Mouse (Mus musculus): ENCODE data around the gene Cdc42bpg. TPM values are rescaled to one million over a fixed set of nuclear protein-coding genes. Genes with fewer than 3 reads are reported as not detected.

The Cdc42bpg gene
- total and polyA plus RNA-seq, 3 experiments, result 2.6 to 4.5 TPM; not detected in 1

- H3K27ac ChIP-seq (ENCODE audit: control insufficient read depth, low read depth, low read length), result peak overlapping the region; percentile 51
- no peak for TF ChIP-seq ETS1 (IDR thresholded peaks at IDR 0.05; ENCODE audit: low read depth, low read length)
- no peak for TF ChIP-seq ZC3H11A (IDR thresholded peaks at IDR 0.05; ENCODE audit: low read depth, low read length)
- no peak for TF ChIP-seq CHD2 (IDR thresholded peaks at IDR 0.05; ENCODE audit: low read length)
- TF ChIP-seq JUND (IDR thresholded peaks at IDR 0.05; ENCODE audit: low read depth, low read length), result no peak
- no peak for TF ChIP-seq ZKSCAN1 (IDR thresholded peaks at IDR 0.05; ENCODE audit: low read depth, low read length)
- no peak for TF ChIP-seq TAL1 (IDR thresholded peaks at IDR 0.05; ENCODE audit: low read length)
- 0 out of 4 replicates have a peak, but pooled peaks of 1 of the 2 experiments have one; percentile 3 for TF ChIP-seq EP300 (IDR thresholded peaks at IDR 0.05; ENCODE audit: low read depth in 1 of 2, low read length in 2 of 2)
- no peak for TF ChIP-seq SMC3 (IDR thresholded peaks at IDR 0.05; ENCODE audit: low read depth, low read length)
- TF ChIP-seq RCOR1 (IDR thresholded peaks at IDR 0.05; ENCODE audit: low read depth, low read length), result no peak
- TF ChIP-seq MXI1 (IDR thresholded peaks at IDR 0.05; ENCODE audit: low read depth, low read length), result 0 out of 2 replicates have a peak, but pooled peaks have one; percentile 2
- no peak for TF ChIP-seq BHLHE40 (IDR thresholded peaks at IDR 0.05; ENCODE audit: borderline replicate concordance, low read depth, low read length)
- TF ChIP-seq SIN3A (IDR thresholded peaks at IDR 0.05; ENCODE audit: low read length), result 0 out of 2 replicates have a peak, but pooled peaks have one; percentile 40
- TF ChIP-seq MAX (IDR thresholded peaks at IDR 0.05; ENCODE audit: low read length), result no peak
- H3K4me3 ChIP-seq (ENCODE audit: control insufficient read depth in 1 of 2, insufficient read depth in 1 of 2, low read depth in 2 of 2, low read length in 2 of 2), result no peak overlapping the region
- H3K4me1 ChIP-seq (ENCODE audit: control insufficient read depth in 1 of 2, insufficient read depth in 2 of 2, low read length in 2 of 2), result peaks cover 25 to 48% of the 10 kb centered on the region in 2 experiments
- H3K27me3 ChIP-seq (ENCODE audit: control insufficient read depth in 1 of 2, insufficient read depth in 2 of 2, low read length in 2 of 2), result no peaks in the 10 kb centered on the region
- peaks cover 0 to 44% of the 10 kb centered on the region in 2 experiments; a peak in 3 of 4 replicates for H3K36me3 ChIP-seq (ENCODE audit: control insufficient read depth in 1 of 2, insufficient read depth in 2 of 2, low read length in 2 of 2)
- peak overlapping the region; percentile 37 for H3K9ac ChIP-seq (ENCODE audit: control insufficient read depth, low read depth, low read length, poor library complexity, severe bottlenecking)
- DNase-seq (ENCODE audit: low read depth, low spot score), result peak; percentile 56
- no peaks in the 10 kb centered on the region; the same call in 1 of the 2 replicates for H3K79me2 ChIP-seq (ENCODE audit: control insufficient read depth, insufficient read depth, low read length, poor library complexity)
- no peaks in the 10 kb centered on the region for H3K9me3 ChIP-seq (replicated peaks; ENCODE audit: insufficient read depth, low read length)
Measured at GRCm38 (mm10) chr19:6302522-6302921, 3.7 kb upstream of the Cdc42bpg start.

- no peak for DNase-seq (ENCODE audit: low read depth, low spot score)
- Histone ChIP-seq H3K27ac (ENCODE audit: control insufficient read depth, low read depth, low read length) (no peak overlapping the region), H3K9me3 (replicated peaks; ENCODE audit: insufficient read depth, low read length) (no peaks in the 10 kb centered on the region), H3K79me2 (ENCODE audit: control insufficient read depth, insufficient read depth, low read length, poor library complexity) (no peaks in the 10 kb centered on the region; the same call in 1 of the 2 replicates), H3K36me3 (ENCODE audit: control insufficient read depth in 1 of 2, insufficient read depth in 2 of 2, low read length in 2 of 2) (peaks cover 0 to 36% of the 10 kb centered on the region in 2 experiments; a peak in 2 of 4 replicates), H3K4me1 (ENCODE audit: control insufficient read depth in 1 of 2, insufficient read depth in 2 of 2, low read length in 2 of 2) (peaks cover 19 to 39% of the 10 kb centered on the region in 2 experiments), H3K9ac (ENCODE audit: control insufficient read depth, low read depth, low read length, poor library complexity, severe bottlenecking) (no peak overlapping the region), H3K4me3 (ENCODE audit: control insufficient read depth in 1 of 2, insufficient read depth in 1 of 2, low read depth in 2 of 2, low read length in 2 of 2) (no peak overlapping the region), H3K27me3 (ENCODE audit: control insufficient read depth in 1 of 2, insufficient read depth in 2 of 2, low read length in 2 of 2) (no peaks in the 10 kb centered on the region)
- TF ChIP-seq MAFK (IDR thresholded peaks at IDR 0.05; ENCODE audit: borderline replicate concordance, low read depth, low read length) (no peak), E2F4 (IDR thresholded peaks at IDR 0.05; ENCODE audit: borderline replicate concordance, low read depth, low read length) (no peak), MAZ (IDR thresholded peaks at IDR 0.05; ENCODE audit: low read depth, low read length) (no peak), MXI1 (IDR thresholded peaks at IDR 0.05; ENCODE audit: low read depth, low read length) (no peak), USF2 (IDR thresholded peaks at IDR 0.05; ENCODE audit: borderline replicate concordance in 1 of 2, insufficient read depth in 1 of 2, low read depth in 1 of 2, low read length in 2 of 2) (no peak), ZKSCAN1 (IDR thresholded peaks at IDR 0.05; ENCODE audit: low read depth, low read length) (no peak), POLR2AphosphoS5 (IDR thresholded peaks at IDR 0.05; ENCODE audit: borderline replicate concordance, low read depth, low read length) (no peak), MAX (IDR thresholded peaks at IDR 0.05; ENCODE audit: low read length) (no peak), CHD1 (IDR thresholded peaks at IDR 0.05; ENCODE audit: low read depth, low read length) (no peak), JUND (IDR thresholded peaks at IDR 0.05; ENCODE audit: low read depth, low read length) (no peak), SMC3 (IDR thresholded peaks at IDR 0.05; ENCODE audit: low read depth, low read length) (no peak), GABPA (IDR thresholded peaks at IDR 0.05; ENCODE audit: low read depth, low read length) (no peak), ETS1 (IDR thresholded peaks at IDR 0.05; ENCODE audit: low read depth, low read length) (no peak), RCOR1 (IDR thresholded peaks at IDR 0.05; ENCODE audit: low read depth, low read length) (no peak), KAT2A (conservative IDR thresholded peaks at IDR 0.05; ENCODE audit: low read depth, low read length) (no peak), POLR2AphosphoS2 (IDR thresholded peaks at IDR 0.05; ENCODE audit: low read length) (no peak)
Measured at GRCm38 (mm10) chr19:6303831-6304230, 2.4 kb upstream of the Cdc42bpg start.

Data from MEL (cell line).